Comparison of ENCODE assay signal across 13 mouse cellular contexts in the genomic region with DNA sequence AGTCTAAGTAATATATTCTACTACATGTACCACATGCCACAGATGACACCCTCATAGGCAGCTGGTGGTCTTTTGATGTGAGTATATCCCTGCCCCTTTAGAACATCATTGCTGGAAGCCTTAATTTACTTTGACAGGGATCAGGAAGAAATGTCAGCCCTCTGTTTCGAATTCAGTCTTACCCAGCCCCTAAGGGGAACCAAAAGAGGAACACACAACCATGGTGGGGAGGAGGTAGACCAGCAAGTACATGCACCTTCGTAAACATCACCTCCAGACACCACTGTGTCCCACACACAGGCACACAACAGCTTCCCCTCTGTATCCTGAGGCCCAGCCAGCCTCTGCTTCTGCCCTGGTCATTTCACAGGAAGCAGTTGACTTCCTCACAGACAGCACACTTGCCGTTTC. TPM values are rescaled to one million over a fixed set of nuclear protein-coding genes. Genes with fewer than 3 reads are reported as not detected.
DNase-seq lines count a peak whose midpoint lies in the region; ATAC-seq and TF ChIP-seq lines count a peak whose summit lies in the region.
"Had no signal": no experiment of that assay in that cellular context is flagged by ENCODE, and none has a peak within 500 bp of the region (broad histone marks: within the 10 kb centered on the region; RNA-seq: fewer than 3 reads in every experiment).

No protein-coding gene starts in this region.

- no peaks in the 10 kb centered on the region for H3K36me3 ChIP-seq in liver, embryonic 11.5 days (ENCODE audit: control insufficient read depth, insufficient read depth, low read length)
- no peaks in the 10 kb centered on the region for H3K36me3 ChIP-seq in lung, postnatal 0 days (ENCODE audit: insufficient read depth, low read length)
- no peaks in the 10 kb centered on the region for H3K36me3 ChIP-seq in hindbrain, postnatal 0 days (ENCODE audit: insufficient read depth, low read length)
- H3K36me3 ChIP-seq: embryonic facial prominence, embryonic 13.5 days; heart, embryonic 13.5 days; limb, embryonic 15.5 days had no signal

- no peak overlapping the region for H3K9ac ChIP-seq in liver, embryonic 11.5 days (ENCODE audit: low read depth, low read length)
- H3K9ac ChIP-seq in lung, postnatal 0 days (replicated peaks; ENCODE audit: low read depth): no peak overlapping the region
- no peak overlapping the region for H3K9ac ChIP-seq in hindbrain, postnatal 0 days (replicated peaks; ENCODE audit: low read length)
- H3K9ac ChIP-seq: embryonic facial prominence, embryonic 13.5 days; heart, embryonic 13.5 days; limb, embryonic 15.5 days had no signal

- peaks cover 3% of the 10 kb centered on the region; the same call in 1 of the 2 replicates for H3K4me1 ChIP-seq in liver, embryonic 11.5 days (replicated peaks; ENCODE audit: control insufficient read depth, insufficient read depth, low read length)
- no peaks in the 10 kb centered on the region for H3K4me1 ChIP-seq in cortical plate, adult 2 months (ENCODE audit: control insufficient read depth, insufficient read depth, low read length)
- no peaks in the 10 kb centered on the region for H3K4me1 ChIP-seq in lung, postnatal 0 days (ENCODE audit: insufficient read depth, low read depth, low read length)
- no peaks in the 10 kb centered on the region for H3K4me1 ChIP-seq in hindbrain, postnatal 0 days (ENCODE audit: insufficient read depth, low read length)
- H3K4me1 ChIP-seq: limb, embryonic 15.5 days had no signal

- no peak for TF ChIP-seq EP300 in lung, postnatal 0 days (IDR thresholded peaks at IDR 0.05)

- no peak overlapping the region for H3K4me2 ChIP-seq in liver, embryonic 11.5 days
- no peak overlapping the region for H3K4me2 ChIP-seq in lung, postnatal 0 days (replicated peaks; ENCODE audit: low read depth, low read length)
- H3K4me2 ChIP-seq in hindbrain, postnatal 0 days (ENCODE audit: low read depth, low read length): no peak overlapping the region
- H3K4me2 ChIP-seq: embryonic facial prominence, embryonic 13.5 days; heart, embryonic 13.5 days; limb, embryonic 15.5 days had no signal

- ATAC-seq in liver, embryonic 11.5 days (replicated peaks; ENCODE audit: low FRiP score): no peak; the same call in 1 of the 2 replicates
- ATAC-seq in lung, postnatal 0 days: peak; percentile 49
- ATAC-seq in hindbrain, postnatal 0 days: no peak

- no peak for TF ChIP-seq CTCF in cortical plate, adult 2 months (IDR thresholded peaks at IDR 0.05; ENCODE audit: extremely low read depth, insufficient read depth, low read length)
- TF ChIP-seq CTCF in lung, postnatal 0 days (IDR thresholded peaks at IDR 0.05): no peak
- TF ChIP-seq CTCF in hindbrain, postnatal 0 days (IDR thresholded peaks at IDR 0.05; ENCODE audit: low read depth): no peak

- WGBS in liver, embryonic 11.5 days: 24% methylated on average over 3 of the region's 3 CpGs
- WGBS in lung, postnatal 0 days: 42% methylated on average over 3 of the region's 3 CpGs
- WGBS in hindbrain, postnatal 0 days: 71% methylated on average over 3 of the region's 3 CpGs

- no peak overlapping the region for H3K4me3 ChIP-seq in liver, embryonic 11.5 days (ENCODE audit: low read depth, low read length)
- no peak overlapping the region for H3K4me3 ChIP-seq in cortical plate, adult 2 months (ENCODE audit: insufficient read depth, low read length)
- H3K4me3 ChIP-seq in lung, postnatal 0 days (ENCODE audit: low read depth, low read length): no peak overlapping the region
- H3K4me3 ChIP-seq in hindbrain, postnatal 0 days (ENCODE audit: low read length): no peak overlapping the region
- H3K4me3 ChIP-seq: embryonic facial prominence, embryonic 13.5 days; heart, embryonic 13.5 days; limb, embryonic 15.5 days had no signal

- no peaks in the 10 kb centered on the region for H3K27me3 ChIP-seq in liver, embryonic 11.5 days (replicated peaks; ENCODE audit: control insufficient read depth, insufficient read depth, low read length)
- no peaks in the 10 kb centered on the region for H3K27me3 ChIP-seq in lung, postnatal 0 days (replicated peaks; ENCODE audit: insufficient read depth, low read length)
- H3K27me3 ChIP-seq in hindbrain, postnatal 0 days (ENCODE audit: insufficient read depth, low read length): no peaks in the 10 kb centered on the region
- H3K27me3 ChIP-seq: embryonic facial prominence, embryonic 13.5 days; heart, embryonic 13.5 days; limb, embryonic 15.5 days had no signal

- DNase-seq in liver: peak; percentile 25
- DNase-seq in liver, embryonic 11.5 days (ENCODE audit: low spot score): no peak
- DNase-seq in lung, postnatal 0 days (ENCODE audit: low spot score): peak; percentile 17
- peak; percentile 64 to 71 for DNase-seq in spleen, postnatal 36 days (ENCODE audit: low spot score in 2 of 2)
- no peak for DNase-seq in adrenal gland, postnatal 10 days
- no peak for DNase-seq in hindbrain, postnatal 0 days (ENCODE audit: low spot score)
- DNase-seq in adrenal gland, postnatal 14 days: no peak
- DNase-seq: cerebellum, adult 2 months; kidney, adult 18-20 months had no signal

- no peak for TF ChIP-seq POLR2A in cortical plate, adult 2 months (IDR thresholded peaks at IDR 0.05; ENCODE audit: extremely low read depth, insufficient read depth, low read length)

- H3K27ac ChIP-seq in liver, embryonic 11.5 days (ENCODE audit: low read depth, low read length): no peak overlapping the region
- H3K27ac ChIP-seq in cortical plate, adult 2 months (ENCODE audit: insufficient read depth, low read length): 0 out of 2 replicates have a peak overlapping the region, but pooled peaks have one; percentile 46
- 0 out of 2 replicates have a peak overlapping the region, but pooled peaks have one; percentile 20 for H3K27ac ChIP-seq in lung, postnatal 0 days (ENCODE audit: low read length)
- H3K27ac ChIP-seq in hindbrain, postnatal 0 days: no peak overlapping the region
- H3K27ac ChIP-seq: embryonic facial prominence, embryonic 13.5 days; limb, embryonic 15.5 days had no signal

- no peaks in the 10 kb centered on the region for H3K9me3 ChIP-seq in liver, embryonic 11.5 days (ENCODE audit: control insufficient read depth, low read length)
- H3K9me3 ChIP-seq in lung, postnatal 0 days (ENCODE audit: low read length): no peaks in the 10 kb centered on the region
- no peaks in the 10 kb centered on the region for H3K9me3 ChIP-seq in hindbrain, postnatal 0 days (ENCODE audit: low read length)
- H3K9me3 ChIP-seq: embryonic facial prominence, embryonic 13.5 days; heart, embryonic 13.5 days; limb, embryonic 15.5 days had no signal

RNA-seq across cellular contexts. Expression of gene Tbc1d9, which starts 24.4 kb away (rescaled TPM):
- polyA plus RNA-seq in liver, embryonic 11.5 days (2014; fragmentation: Nextera tagmentation; extraction: Ambion mirVana): 0.86 and 1.3 TPM in 2 replicates
- polyA plus RNA-seq in cortical plate, adult 2 months (2012; rRNA removed): 49.2 and 49.9 TPM in 2 replicates
- 1.8 TPM in 2 replicates for polyA plus RNA-seq in lung, postnatal 0 days (2015; fragmentation: Nextera tagmentation; extraction: Ambion mirVana)
- total RNA-seq in adrenal gland, postnatal 10 days (2021): 1 to 10 TPM; 7.0 to 8.4 TPM
- total RNA-seq in hindbrain, postnatal 0 days (2014; rRNA removed): 123 and 128 TPM in 2 replicates
- 16.4 and 16.8 TPM in 2 replicates for polyA plus RNA-seq in hindbrain, postnatal 0 days (2015; fragmentation: Nextera tagmentation; extraction: Ambion mirVana)
- total RNA-seq in adrenal gland, postnatal 14 days (2021): 6.6 and 7.8 TPM in 2 replicates

RNA-seq across cellular contexts. Expression of gene Gm10645, which starts 25.3 kb away (rescaled TPM):
- 0.38 and 0.86 TPM in 2 replicates for polyA plus RNA-seq in liver, embryonic 11.5 days (2014; fragmentation: Nextera tagmentation; extraction: Ambion mirVana)
- 2.9 and 3.4 TPM in 2 replicates for polyA plus RNA-seq in cortical plate, adult 2 months (2012; rRNA removed)
- polyA plus RNA-seq in lung, postnatal 0 days (2015; fragmentation: Nextera tagmentation; extraction: Ambion mirVana): 1.0 and 1.4 TPM in 2 replicates
- under 1 TPM; 0.45 to 0.57 TPM for total RNA-seq in adrenal gland, postnatal 10 days (2021)
- total RNA-seq in hindbrain, postnatal 0 days (2014; rRNA removed): 1.2 and 4.2 TPM in 2 replicates
- polyA plus RNA-seq in hindbrain, postnatal 0 days (2015; fragmentation: Nextera tagmentation; extraction: Ambion mirVana): 10.0 and 11.6 TPM in 2 replicates
- total RNA-seq in adrenal gland, postnatal 14 days (2021): not detected in 2 replicates

Comparison
In these comparisons a context has a peak if more than half of its experiments do, and no peak if none do; other contexts are left out.
1. DNase-seq: peak in liver (single experiment), lung, postnatal 0 days (single experiment) and spleen, postnatal 36 days (2 of 2); none in liver, embryonic 11.5 days (single experiment), adrenal gland, postnatal 10 days (single experiment), hindbrain, postnatal 0 days (single experiment) and adrenal gland, postnatal 14 days (single experiment).
2. H3K27ac ChIP-seq: peak in cortical plate, adult 2 months (single experiment) and lung, postnatal 0 days (single experiment); none in liver, embryonic 11.5 days (single experiment) and hindbrain, postnatal 0 days (single experiment).